20 mouse cellular contexts compared by ENCODE assay signal in the genomic region with DNA sequence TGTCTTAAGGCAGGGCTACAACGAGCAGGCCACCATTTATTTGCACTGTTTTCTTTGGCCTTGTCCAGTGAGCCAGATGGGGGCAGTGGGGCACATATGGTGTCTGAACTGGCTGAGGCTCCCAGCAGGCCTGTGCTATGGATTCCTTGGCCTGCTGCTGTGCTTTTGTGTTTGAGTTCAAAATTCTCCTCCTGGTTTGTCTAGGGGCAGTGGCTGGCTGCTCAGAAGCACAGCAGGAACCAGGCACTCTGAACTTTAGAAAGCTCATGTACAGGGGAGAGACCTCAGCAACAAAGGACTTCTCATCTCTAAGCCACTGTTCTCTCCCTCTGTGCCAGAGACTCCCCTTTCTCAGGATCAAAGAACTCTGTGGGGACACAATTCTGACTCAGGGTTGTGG.
DNase-seq lines count a peak whose midpoint lies in the region; ATAC-seq and TF ChIP-seq lines count a peak whose summit lies in the region.
"Had no signal": no experiment of that assay in that cellular context is flagged by ENCODE, and none has a peak within 500 bp of the region (broad histone marks: within the 10 kb centered on the region; RNA-seq: fewer than 3 reads in every experiment).

No protein-coding gene starts in this region.

- no peaks in the 10 kb centered on the region for H3K27me3 ChIP-seq in hindbrain, postnatal 0 days (ENCODE audit: insufficient read depth, low read length)
- H3K27me3 ChIP-seq in hindbrain, embryonic 13.5 days, result no peaks in the 10 kb centered on the region
- H3K27me3 ChIP-seq: embryonic facial prominence, embryonic 13.5 days; limb, embryonic 12.5 days; liver, embryonic 15.5 days had no signal

- H3K4me1 ChIP-seq in hindbrain, postnatal 0 days (ENCODE audit: insufficient read depth, low read length), result no peaks in the 10 kb centered on the region
- no peaks in the 10 kb centered on the region for H3K4me1 ChIP-seq in hindbrain, embryonic 13.5 days (replicated peaks)
- H3K4me1 ChIP-seq: embryonic facial prominence, embryonic 13.5 days; limb, embryonic 12.5 days; liver, embryonic 15.5 days had no signal

- no peak overlapping the region for H3K4me2 ChIP-seq in hindbrain, postnatal 0 days (ENCODE audit: low read depth, low read length)
- H3K4me2 ChIP-seq in hindbrain, embryonic 13.5 days, result no peak overlapping the region
- H3K4me2 ChIP-seq: embryonic facial prominence, embryonic 13.5 days; heart, embryonic 11.5 days; limb, embryonic 12.5 days; liver, embryonic 15.5 days had no signal

- no peaks in the 10 kb centered on the region for H3K36me3 ChIP-seq in hindbrain, postnatal 0 days (ENCODE audit: insufficient read depth, low read length)
- H3K36me3 ChIP-seq in hindbrain, embryonic 13.5 days, result no peaks in the 10 kb centered on the region
- H3K36me3 ChIP-seq: embryonic facial prominence, embryonic 13.5 days; limb, embryonic 12.5 days; liver, embryonic 15.5 days had no signal

- 24% methylated on average over 1 of the region's 1 CpGs for WGBS in hindbrain, postnatal 0 days
- WGBS in hindbrain, embryonic 13.5 days, result 26% methylated on average over 1 of the region's 1 CpGs

- no peaks in the 10 kb centered on the region for H3K9me3 ChIP-seq in hindbrain, postnatal 0 days (ENCODE audit: low read length)
- no peaks in the 10 kb centered on the region for H3K9me3 ChIP-seq in hindbrain, embryonic 13.5 days
- H3K9me3 ChIP-seq: embryonic facial prominence, embryonic 13.5 days; limb, embryonic 12.5 days; liver, embryonic 15.5 days had no signal

- no peak for TF ChIP-seq CTCF in hindbrain, postnatal 0 days (IDR thresholded peaks at IDR 0.05; ENCODE audit: low read depth)

- no peak overlapping the region for H3K27ac ChIP-seq in hindbrain, postnatal 0 days
- H3K27ac ChIP-seq in hindbrain, embryonic 13.5 days, result no peak overlapping the region
- H3K27ac ChIP-seq: embryonic facial prominence, embryonic 13.5 days; left cerebral cortex, adult 2 months; limb, embryonic 12.5 days; liver, embryonic 15.5 days had no signal

- DNase-seq in hindbrain, postnatal 0 days (ENCODE audit: low spot score), result no peak
- peak; percentile 59 for DNase-seq in 3T3-L1 (ENCODE audit: low read depth, low spot score)
- peak; percentile 67 for DNase-seq in Muller cell, postnatal 12 days (ENCODE audit: inconsistent ontology term)
- peak; percentile 5 for DNase-seq in embryo, embryonic 9.5 days (ENCODE audit: extremely low spot score)
- no peak for DNase-seq in liver
- no peak for DNase-seq in adrenal gland, postnatal 14 days
- DNase-seq: adrenal gland, postnatal 36 days; cerebellum, postnatal 25 days; gastrocnemius, postnatal 25 days; heart, postnatal 14 days; kidney, adult 2 months; kidney, postnatal 14 days; right cerebral cortex, postnatal 25 days had no signal

- H3K4me3 ChIP-seq in hindbrain, postnatal 0 days (ENCODE audit: low read length), result no peak overlapping the region
- no peak overlapping the region for H3K4me3 ChIP-seq in hindbrain, embryonic 13.5 days
- H3K4me3 ChIP-seq: embryonic facial prominence, embryonic 13.5 days; left cerebral cortex, adult 2 months; limb, embryonic 12.5 days; liver, embryonic 15.5 days had no signal

- 0 out of 2 replicates have a peak, but pooled peaks have one; percentile 24 for ATAC-seq in hindbrain, postnatal 0 days
- no peak for ATAC-seq in hindbrain, embryonic 13.5 days (ENCODE audit: low FRiP score)
- ATAC-seq: lung, postnatal 0 days had no signal

- no peak overlapping the region for H3K9ac ChIP-seq in hindbrain, postnatal 0 days (replicated peaks; ENCODE audit: low read length)
- H3K9ac ChIP-seq in hindbrain, embryonic 13.5 days, result no peak overlapping the region
- H3K9ac ChIP-seq: embryonic facial prominence, embryonic 13.5 days; limb, embryonic 12.5 days; liver, embryonic 15.5 days had no signal

Comparison
In these comparisons a context has a peak if more than half of its experiments do, and no peak if none do; other contexts are left out.
1. DNase-seq: peak in 3T3-L1 (single experiment), Muller cell, postnatal 12 days (single experiment) and embryo, embryonic 9.5 days (single experiment); none in hindbrain, postnatal 0 days (single experiment), liver (single experiment) and adrenal gland, postnatal 14 days (single experiment).